Mouse (Mus musculus) activated CD4-positive, CD25-positive, alpha-beta regulatory T cell, adult 9 weeks (primary cell): ENCODE results near the gene Cd200r1. TPM values are rescaled to one million over a fixed set of nuclear protein-coding genes. Genes with fewer than 3 reads are reported as not detected.

ENCODE experiments used
- polyA plus RNA-seq: library from polyadenylated mRNA; unstranded; fragments of 100-300 nt; shearing (Covaris generic); gene quantifications from one replicate; pipeline ENCODE4 v1.2.1, GENCODE M21; 2017

Gene Cd200r1
- polyA plus RNA-seq, result 51.9 TPM

DNA sequence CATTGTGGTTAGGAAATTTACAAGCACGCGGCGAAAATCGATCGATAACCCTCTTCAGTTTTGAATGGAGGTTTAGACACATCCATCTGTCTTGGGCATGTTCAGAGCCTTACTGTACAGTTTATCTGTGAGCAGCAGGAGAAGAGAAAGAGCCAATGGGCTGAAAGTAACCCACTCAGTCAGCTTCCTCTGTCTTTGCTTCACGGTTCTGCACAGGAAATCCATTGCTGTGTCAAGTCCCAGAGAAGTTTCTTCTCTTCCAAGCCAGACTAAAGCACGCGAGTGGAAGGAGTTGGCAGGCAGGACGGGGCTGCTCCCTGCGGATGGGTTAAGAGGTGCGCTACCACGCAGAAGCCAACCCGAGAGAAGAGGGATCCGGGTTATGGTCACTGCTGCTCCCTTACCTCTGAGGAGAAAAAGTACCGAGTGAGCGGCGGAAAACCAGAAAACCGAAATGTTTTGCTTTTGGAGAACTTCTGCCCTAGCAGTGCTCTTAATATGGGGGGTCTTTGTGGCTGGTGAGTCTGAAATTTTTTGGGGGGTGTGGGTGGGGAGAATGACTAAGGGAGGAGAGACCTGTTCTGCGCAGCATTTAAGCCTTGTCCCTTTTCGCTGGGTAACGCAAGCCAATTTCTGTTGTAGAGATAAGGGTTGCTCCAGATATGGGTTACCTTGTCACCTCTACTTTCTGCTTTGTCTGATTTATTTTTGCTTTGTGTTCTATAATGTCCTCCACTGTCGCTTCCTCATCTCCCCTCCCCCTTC, at the start of gene Cd200r1:
Cd200r1 (plus strand) TSS at position 182 of the 765 bp plus-strand sequence.

DNA sequence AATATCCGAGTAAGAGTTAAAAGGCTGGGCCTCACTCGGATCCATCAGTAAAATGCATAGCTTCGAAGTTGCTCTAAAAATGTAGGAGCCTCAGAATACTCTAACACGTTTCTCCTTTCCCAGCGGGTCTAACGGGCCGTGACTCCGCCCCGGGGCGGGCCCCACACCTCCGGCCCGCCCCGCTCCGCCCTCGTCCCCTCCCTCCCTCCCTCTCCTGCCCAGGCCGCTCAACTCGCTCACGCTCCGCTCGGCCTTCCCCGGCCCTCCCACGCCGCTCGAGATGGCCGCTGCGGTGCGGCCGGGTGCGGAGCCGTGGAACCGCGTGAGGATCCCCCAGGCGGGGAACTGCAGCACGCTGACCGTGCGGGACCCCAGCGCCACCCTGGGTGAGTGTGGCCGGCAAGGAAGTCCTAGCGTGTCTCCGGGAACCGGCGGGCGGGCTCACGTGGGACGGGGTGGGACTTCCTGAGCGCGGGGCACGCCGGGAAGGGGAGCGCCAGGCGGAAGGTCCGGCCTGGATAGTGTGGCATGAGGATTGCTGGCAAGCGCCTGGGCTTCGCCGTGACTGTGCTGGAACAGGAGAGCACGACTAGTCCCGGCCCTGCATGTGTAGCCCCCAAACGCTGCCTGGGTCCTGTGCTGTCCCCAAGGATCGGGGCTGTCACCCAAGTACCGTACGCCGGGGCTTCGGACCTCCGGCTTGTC, 41.3 kb upstream of the Cd200r1 start, which contains the start of gene Nepro:
Nepro (plus strand) TSS at position 219 of the 705 bp plus-strand sequence.

DNA sequence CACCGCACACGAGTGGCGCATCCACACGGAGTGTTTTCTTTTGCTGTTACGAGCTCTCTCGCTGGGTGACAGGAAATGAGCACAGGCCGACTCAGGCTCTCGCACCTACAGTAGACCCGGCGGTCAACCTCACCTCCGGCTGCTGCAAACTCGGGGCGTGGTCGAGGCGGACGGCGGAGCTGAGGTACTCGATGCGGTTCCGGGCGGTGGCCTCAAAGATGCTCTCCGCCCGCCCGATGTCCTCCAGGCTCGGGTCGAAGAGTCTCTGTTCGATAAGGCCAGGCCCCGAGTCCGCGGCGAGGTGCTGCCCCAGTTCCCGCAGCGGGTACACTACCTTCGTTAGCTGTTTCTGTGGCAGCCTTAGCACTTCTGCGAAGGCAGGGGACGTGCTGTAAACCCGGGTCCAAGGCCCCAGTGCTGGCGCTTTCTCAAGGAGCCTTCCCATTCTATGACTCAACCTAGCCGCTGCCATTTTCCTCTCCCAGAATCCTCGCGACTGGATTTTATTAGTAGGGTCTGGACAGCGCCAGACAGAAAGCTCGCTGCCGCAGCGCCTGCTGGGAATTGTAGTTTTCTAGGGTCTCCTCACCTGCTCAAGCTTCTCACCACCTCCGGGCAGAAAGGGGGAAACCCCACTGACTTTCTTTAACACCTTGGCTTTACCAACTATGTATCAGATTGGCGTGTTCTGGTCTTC, 19.5 kb upstream of the Cd200r1 start, which contains the start of gene Gtpbp8:
Gtpbp8 (minus strand) TSS at position 498 of the 697 bp plus-strand sequence.

DNA sequence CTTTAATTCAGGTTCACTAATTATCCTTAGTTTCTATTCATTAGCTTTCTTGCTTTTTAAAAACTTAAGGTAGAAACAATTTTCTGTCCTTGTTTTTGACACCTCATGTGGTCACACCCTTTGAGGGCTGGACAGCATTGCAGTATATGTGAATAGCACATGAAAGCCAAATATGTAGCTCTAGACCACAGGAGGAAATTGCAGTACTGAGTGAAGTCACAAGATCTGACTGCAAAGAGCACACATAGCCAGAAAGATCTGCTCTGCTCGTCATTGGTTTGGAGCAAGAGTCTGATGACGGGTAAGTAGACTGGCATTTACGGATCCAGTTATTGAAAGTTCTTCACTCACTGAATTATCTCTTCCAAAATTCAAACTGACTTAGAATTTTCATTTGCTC, 46.0 kb downstream of the Cd200r1 start, which contains the start of gene Cd200r4:
Cd200r4 (plus strand) TSS at position 190 of the 400 bp plus-strand sequence.

Other genes starting within 250 kb of the Cd200r1 start
- 1.3 TPM for gene Boc, start 206.8 kb upstream of the Cd200r1 start, polyA plus RNA-seq
- 10.3 TPM for gene Nepro, start 41.4 kb upstream of the Cd200r1 start, polyA plus RNA-seq
- gene Gtpbp8, start 19.4 kb upstream of the Cd200r1 start, polyA plus RNA-seq, result 43.7 TPM
- gene Cd200r4, start 46.0 kb downstream of the Cd200r1 start, polyA plus RNA-seq, result 6.2 TPM
- not detected for gene Cd200r2, start 101.4 kb downstream of the Cd200r1 start, polyA plus RNA-seq
- gene Cd200r3, start 177.9 kb downstream of the Cd200r1 start, polyA plus RNA-seq, result 1.1 TPM